Mouse (Mus musculus): ENCODE data around the gene Cacnb3.

The Cacnb3 gene

GRCm38 (mm10) chr15:98609331-98610130, 21.1 kb upstream of the Cacnb3 start, which contains the start of gene Adcy6:
Gene Adcy6 (minus strand): TSS chr15:98610076.
- DNase-seq (ENCODE audit: low spot score): peak; percentile 84

DNA sequence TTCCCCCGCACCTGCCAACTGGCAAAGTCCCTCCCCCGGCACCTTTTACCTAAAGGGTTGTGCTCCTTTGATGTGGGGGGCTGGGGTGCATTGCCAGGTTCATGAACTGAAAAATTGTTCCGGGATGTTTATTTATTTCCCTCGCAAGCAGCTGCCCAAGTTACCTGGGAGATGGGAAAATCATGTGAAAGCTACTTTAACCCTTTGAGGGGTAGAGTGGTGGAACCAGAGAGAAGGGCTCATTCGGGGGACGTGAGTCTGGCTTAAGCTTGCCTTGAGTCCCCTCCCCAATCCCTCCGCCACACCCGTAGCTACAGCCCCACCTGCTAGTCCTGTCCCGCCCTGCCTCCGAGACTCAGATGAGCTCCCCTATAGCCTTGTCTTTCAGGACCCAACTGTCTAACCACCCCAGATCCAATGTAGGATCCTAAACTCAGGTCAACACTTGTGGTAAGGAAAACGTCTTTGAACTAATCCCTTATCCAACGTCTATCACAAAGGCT, 20.5 kb upstream of the Cacnb3 start:
- DNase-seq (ENCODE audit: low spot score): peak; percentile 49

DNA sequence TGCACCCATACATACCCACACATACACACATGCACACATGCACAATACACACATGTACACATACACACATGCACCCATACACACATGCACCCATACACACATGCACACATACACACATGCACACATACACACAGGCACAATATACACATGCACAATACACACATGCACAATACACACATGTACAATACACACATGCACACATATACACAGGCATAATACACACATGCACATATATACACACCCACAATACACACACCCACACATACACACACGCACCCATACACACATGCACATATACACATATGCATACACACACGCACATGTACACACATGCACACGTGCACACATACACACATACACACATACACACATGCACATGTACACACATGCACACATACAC, 18.4 kb upstream of the Cacnb3 start:
- no peak for DNase-seq (ENCODE audit: low spot score)

DNA sequence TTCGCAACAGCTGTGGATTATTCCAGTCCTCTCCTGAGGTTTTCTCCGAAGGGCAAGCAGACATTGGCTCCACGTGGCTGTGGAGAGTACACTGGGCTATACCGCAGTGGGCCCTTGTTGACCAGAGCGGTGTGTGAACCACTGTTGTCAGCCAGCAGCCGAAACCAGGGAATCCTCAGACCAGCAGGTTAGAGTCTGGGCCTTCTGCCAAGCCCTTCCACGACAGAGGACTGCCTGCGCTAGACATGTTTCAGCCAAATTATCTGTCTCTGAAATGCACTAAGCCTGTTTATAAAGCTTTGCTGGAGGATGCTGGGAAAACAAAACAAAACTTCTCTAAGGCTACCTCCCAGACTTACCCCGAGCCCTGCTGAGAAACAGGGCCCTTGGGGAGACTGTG, 16.1 kb upstream of the Cacnb3 start:
- peak; percentile 87 for DNase-seq (ENCODE audit: low spot score)

GRCm38 (mm10) chr15:98614971-98615370, 15.7 kb upstream of the Cacnb3 start:
- DNase-seq (ENCODE audit: low spot score): peak; percentile 52

DNA sequence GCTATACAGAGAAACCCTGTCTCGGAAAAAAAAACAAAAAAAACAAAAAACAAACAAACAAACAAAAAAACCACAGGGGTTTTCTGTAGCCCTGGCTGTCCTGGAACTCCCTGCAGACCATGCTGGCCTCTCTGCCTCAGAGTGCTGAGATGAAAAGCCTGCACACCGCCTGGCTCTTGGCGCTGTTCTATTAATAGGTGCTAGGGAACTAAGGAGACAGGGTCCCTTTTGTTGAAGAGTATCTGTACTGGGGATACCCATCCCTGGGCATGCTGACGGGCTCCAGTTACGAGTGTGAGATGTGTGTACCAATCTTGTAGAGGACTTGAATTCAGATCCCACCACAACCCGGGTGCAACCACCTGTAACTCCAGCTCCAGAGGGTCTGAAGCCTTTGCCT, 14.9 kb upstream of the Cacnb3 start:
- no peak for DNase-seq (ENCODE audit: low spot score)

DNA sequence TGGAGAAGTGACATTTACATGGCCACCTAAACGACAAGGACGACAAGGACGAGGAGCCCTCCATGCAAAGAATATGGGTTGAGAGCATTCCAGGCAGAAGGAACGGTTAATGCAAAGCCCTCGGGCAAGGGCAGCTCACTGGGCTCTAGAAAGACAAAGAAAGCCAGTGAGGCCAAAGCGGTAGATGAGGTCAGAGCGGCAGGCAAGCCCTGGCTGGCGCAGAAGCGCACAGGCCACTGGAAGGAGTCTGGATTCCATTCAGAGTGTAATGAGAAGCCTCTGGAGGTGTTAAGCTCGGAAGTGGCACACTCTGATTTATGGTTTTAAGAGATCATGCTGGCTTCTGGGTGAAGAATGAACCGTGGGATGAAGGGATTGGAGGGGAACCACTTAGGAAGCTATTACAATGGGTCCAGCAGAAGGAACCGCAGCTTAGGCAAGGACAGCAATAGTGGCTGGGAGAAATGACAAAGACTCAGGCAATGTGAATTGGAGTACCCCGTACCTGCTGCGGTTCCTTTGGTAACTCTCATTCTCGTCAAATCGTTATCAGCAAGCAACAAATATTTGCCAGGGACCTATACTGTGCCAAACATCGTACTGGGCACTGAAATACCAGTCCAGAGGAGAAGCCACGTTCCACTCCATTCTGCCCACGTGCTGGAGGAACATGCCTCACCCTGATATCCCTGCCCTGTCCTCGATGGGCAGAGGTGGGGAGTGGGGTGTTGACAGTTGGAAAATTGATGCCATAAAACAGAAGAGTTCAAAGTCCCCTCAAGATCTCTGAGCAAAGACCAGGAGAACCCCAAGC, 14.1 kb upstream of the Cacnb3 start:
- peak; percentile 78 for DNase-seq (ENCODE audit: low spot score)

DNA sequence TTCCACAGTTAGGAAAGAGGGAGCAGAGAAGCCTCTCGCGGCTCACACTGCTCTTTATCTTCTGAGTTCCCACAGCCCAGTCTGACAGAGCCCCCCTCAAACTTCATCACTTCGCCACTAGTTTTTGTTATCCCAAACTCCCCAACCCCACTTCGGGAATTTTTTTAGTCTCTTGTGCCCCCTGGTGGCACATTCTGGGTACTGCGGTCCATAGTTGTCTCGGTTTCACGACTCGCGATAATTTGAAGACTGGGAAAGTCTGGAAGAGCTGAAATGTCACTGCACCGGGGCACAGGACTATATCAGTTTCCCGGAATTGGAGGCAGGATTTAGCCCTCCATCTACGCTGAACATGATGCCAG, 13.5 kb upstream of the Cacnb3 start:
- peak; percentile 92 for DNase-seq (ENCODE audit: low spot score)

DNA sequence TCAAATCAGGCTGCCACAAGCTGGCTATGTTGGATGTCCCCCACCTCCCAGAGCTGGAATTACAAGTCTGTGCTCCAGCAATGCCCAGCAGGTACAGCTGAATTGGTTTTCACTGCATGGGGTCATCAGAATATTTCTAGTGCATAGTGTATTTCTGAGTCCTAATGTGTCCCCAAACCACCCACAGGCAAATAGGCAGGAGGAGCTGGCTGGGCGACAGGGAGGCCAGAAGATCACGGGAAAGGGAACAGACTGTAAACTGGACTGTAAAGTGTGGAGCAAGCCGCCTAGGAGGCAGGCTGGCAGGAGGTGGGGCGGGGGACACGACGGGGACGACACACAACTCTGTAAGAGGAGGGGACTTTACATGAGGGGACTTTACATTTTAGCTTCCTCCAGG, 8.4 kb upstream of the Cacnb3 start:
- DNase-seq (ENCODE audit: low spot score): no peak

GRCm38 (mm10) chr15:98622721-98623120, 7.9 kb upstream of the Cacnb3 start:
- DNase-seq (ENCODE audit: low spot score): no peak

GRCm38 (mm10) chr15:98623361-98623821, 7.2 kb upstream of the Cacnb3 start:
- DNase-seq (ENCODE audit: low spot score): no peak

DNA sequence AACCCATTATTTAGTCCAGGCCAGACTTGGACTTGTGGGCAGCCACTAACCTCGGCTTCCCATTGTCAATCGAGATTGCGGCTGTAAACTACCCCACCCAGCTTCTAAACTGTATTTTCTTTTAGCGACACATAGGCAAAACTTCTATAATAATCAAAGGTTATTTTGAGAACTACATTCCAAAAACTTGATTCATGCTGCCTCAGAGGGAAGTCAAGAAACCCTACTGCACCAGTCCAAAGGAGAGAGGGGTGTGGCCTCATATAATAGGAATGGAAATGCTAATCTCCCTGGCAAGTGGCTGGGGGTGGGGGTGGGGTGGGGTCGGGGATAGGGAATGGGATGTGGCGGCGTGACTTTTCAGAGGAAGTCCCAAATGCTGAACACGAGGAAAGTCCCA, 4.6 kb upstream of the Cacnb3 start:
- no peak for DNase-seq (ENCODE audit: low spot score)

DNA sequence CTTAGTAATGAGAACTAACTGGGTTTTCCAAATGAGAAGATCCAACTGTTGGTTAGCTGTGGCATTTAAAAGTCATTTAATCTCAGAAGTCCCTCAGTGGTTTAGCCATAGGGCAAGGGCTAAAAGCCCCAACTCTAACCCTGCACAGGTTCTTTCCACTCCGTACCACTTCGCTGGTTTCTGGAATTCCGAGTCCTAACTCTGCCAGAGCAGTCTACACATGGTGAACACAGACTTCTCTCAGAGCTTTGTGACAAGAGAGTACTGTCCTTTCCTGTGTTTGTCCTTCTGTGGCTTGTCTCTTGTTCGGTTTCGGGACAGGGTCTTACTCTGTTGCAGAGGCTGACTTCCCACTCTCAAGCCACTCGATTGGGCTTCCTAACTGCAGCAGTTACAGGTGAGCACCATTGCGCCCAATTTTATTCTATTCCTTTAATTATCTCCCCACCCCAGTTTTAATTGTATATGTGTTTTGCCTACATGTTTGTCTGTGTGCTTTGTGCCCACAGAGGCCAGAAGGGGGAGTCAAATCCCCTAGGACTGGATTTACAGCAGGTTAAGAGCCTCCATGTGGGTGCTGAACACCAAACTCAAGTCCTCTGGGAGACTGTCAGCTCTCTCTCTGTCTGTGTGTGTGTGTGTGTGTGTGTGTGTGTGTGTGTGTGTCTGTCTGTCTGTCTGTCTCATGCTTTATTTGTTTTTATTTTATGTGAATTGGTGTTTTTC, 4.0 kb upstream of the Cacnb3 start:
- DNase-seq (ENCODE audit: low spot score): no peak

GRCm38 (mm10) chr15:98628589-98629254, 1.9 kb upstream of the Cacnb3 start:
- DNase-seq (ENCODE audit: low spot score): no peak

GRCm38 (mm10) chr15:98629464-98629863, 1.2 kb upstream of the Cacnb3 start:
- DNase-seq (ENCODE audit: low spot score): no peak

DNA sequence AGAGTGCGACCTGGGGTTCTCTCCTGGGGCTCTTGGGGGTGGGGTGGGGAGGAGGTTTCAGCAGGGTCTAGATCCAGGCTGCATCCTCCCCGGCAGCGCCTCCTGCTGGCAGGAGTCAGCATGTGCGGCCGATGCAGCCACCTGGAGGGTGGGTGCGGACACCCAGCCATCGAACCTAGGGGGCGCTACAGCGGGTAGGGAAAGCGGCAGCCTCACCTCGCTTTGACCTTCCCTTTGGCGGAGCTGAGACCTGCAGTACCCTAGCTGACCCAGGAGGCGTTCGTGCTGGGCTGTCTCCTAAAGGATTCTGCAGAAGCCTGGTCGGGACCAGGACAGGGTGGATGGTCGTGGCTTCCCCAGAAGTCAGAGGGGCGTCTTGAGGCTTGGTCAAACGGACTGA, 853 bp downstream of the Cacnb3 start:
- peak; percentile 90 for DNase-seq (ENCODE audit: low spot score)

DNA sequence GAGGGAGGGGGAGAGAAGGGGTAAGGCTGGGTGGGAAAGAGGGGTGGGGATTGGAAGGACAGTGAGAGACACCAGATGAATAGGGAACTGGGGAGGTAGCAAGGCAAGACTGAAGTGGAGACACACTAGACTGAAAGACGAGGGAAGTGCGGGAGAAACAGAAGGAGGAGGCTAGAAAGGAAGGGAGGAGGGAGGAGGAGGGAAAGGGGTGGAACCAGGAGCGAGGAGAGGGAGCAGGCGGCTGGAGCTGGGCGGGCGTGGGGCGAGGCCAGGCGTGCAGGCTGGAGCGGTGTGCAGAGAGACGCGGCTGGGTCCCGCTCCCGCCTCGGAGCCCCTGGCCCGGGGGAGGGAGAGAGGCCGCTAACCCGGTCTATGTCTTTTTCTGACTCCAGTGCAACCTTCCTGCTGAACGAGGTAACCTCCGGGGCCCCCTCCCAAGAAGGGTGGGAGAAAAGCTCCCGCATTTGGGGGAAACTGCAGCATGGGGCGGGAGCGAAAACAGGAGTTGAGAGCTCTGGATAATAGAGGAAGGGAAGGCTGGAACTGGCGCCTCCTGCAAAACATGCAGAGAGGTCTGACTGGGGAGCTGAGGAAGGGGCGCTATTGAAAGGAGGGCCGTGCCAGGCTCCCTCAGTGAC, 1.6 kb downstream of the Cacnb3 start:
- peak; percentile 85 for DNase-seq (ENCODE audit: low spot score)

GRCm38 (mm10) chr15:98632921-98633320, 2.3 kb downstream of the Cacnb3 start:
- DNase-seq (ENCODE audit: low spot score): peak; percentile 51

DNA sequence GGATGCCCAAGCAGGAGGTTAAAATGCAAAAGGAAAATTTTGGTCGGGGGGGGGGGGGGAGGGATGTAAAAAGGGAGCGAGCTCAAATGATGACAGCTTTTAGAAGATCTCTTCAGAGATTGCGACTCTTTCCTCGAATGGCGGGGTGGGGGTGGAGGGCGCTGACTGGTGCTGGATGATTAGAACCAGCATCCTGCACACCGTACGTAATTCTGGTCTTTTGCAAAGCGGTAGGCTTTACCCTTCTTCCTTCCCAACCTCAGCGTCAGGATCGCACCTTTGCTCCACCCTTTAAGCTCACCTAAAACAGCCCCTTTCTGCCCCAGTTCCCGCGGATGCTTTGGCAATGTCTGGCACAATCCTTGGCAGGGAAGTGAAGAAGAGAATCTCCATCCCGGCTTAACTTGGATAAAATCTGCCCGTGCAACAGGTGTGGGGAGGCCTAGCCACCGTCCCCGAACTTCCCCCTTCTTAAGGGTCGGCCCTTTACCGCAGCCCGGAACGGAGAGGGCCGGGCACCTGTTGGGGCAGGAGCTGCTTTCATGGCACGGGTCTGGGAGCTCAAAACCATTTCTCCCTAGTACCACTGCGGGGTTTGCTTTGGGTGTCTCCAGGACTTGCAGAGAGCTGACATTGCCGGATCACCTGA, 3.3 kb downstream of the Cacnb3 start:
- no peak for DNase-seq (ENCODE audit: low spot score)

- DNase-seq (ENCODE audit: low spot score): peak; percentile 88
These were observed 4.0 kb downstream of the Cacnb3 start for GRCm38 (mm10) chr15:98634541-98635081.
